Mouse (Mus musculus): Measurements from ENCODE around the gene Il20rb.

- no peak for TF ChIP-seq CTCF (IDR thresholded peaks at IDR 0.05; ENCODE audit: insufficient read depth, low read length)
- TF ChIP-seq POLR2A (IDR thresholded peaks at IDR 0.05; ENCODE audit: borderline replicate concordance, extremely low read depth, low read depth, low read length), result no peak
Observed at GRCm38 (mm10) chr9:100436865-100437595, 49.6 kb downstream of the Il20rb start.
